Comparison of ENCODE assay signal across 8 mouse cellular contexts in genomic region chr2:153259864-153260674, GRCm38 (mm10). TPM values are rescaled to one million over a fixed set of nuclear protein-coding genes. Genes with fewer than 3 reads are reported as not detected.
A peak's percentile ranks its signal among the peaks of the same experiment; 100 is the strongest.
DNase-seq lines count a peak whose midpoint lies in the region; ATAC-seq lines count a peak whose summit lies in the region.
"Had no signal": no experiment of that assay in that cellular context is flagged by ENCODE, and none has a peak within 500 bp of the region (broad histone marks: within the 10 kb centered on the region; RNA-seq: fewer than 3 reads in every experiment).

No protein-coding gene starts in this region.

- peaks cover 9% of the 10 kb centered on the region; the same call in 1 of the 2 replicates for H3K36me3 ChIP-seq in midbrain, embryonic 11.5 days (ENCODE audit: control insufficient read depth, insufficient read depth, low read length)
- H3K36me3 ChIP-seq in midbrain, embryonic 10.5 days = peaks cover 63% of the 10 kb centered on the region
- H3K36me3 ChIP-seq in liver, embryonic 15.5 days (replicated peaks) = peaks cover 55% of the 10 kb centered on the region
- peaks cover 49% of the 10 kb centered on the region for H3K36me3 ChIP-seq in heart, embryonic 12.5 days

- H3K9ac ChIP-seq in midbrain, embryonic 11.5 days (ENCODE audit: low read length) = no peak overlapping the region
- 0 out of 2 replicates have a peak overlapping the region, but pooled peaks have one; percentile 33 for H3K9ac ChIP-seq in liver, embryonic 15.5 days
- no peak overlapping the region for H3K9ac ChIP-seq in heart, embryonic 12.5 days

- no peaks in the 10 kb centered on the region for H3K4me1 ChIP-seq in midbrain, embryonic 11.5 days (ENCODE audit: control insufficient read depth, insufficient read depth, low read length)
- no peaks in the 10 kb centered on the region for H3K4me1 ChIP-seq in midbrain, embryonic 10.5 days
- peaks cover 48% of the 10 kb centered on the region for H3K4me1 ChIP-seq in liver, embryonic 15.5 days (replicated peaks)
- peaks cover 21% of the 10 kb centered on the region for H3K4me1 ChIP-seq in heart, embryonic 12.5 days (replicated peaks)

- no peak for ATAC-seq in midbrain, embryonic 11.5 days (ENCODE audit: low FRiP score)
- peak; percentile 88 for ATAC-seq in liver, embryonic 15.5 days (ENCODE audit: insufficient read depth)
- ATAC-seq in heart, embryonic 12.5 days (ENCODE audit: insufficient number of reproducible peaks, low FRiP score) = no peak

- H3K27ac ChIP-seq in midbrain, embryonic 11.5 days (ENCODE audit: low read depth, low read length) = no peak overlapping the region
- H3K27ac ChIP-seq in midbrain, embryonic 10.5 days (replicated peaks) = no peak overlapping the region
- H3K27ac ChIP-seq in liver, embryonic 15.5 days (replicated peaks) = peak overlapping the region; percentile 82
- no peak overlapping the region for H3K27ac ChIP-seq in heart, embryonic 12.5 days (ENCODE audit: poor library complexity, severe bottlenecking)

- no peak overlapping the region for H3K4me2 ChIP-seq in midbrain, embryonic 11.5 days
- H3K4me2 ChIP-seq in liver, embryonic 15.5 days = peak overlapping the region; percentile 32
- no peak overlapping the region for H3K4me2 ChIP-seq in heart, embryonic 12.5 days

- H3K27me3 ChIP-seq in midbrain, embryonic 11.5 days (ENCODE audit: control insufficient read depth, insufficient read depth, low read length) = no peaks in the 10 kb centered on the region
- no peaks in the 10 kb centered on the region for H3K27me3 ChIP-seq in midbrain, embryonic 10.5 days (ENCODE audit: low read depth, poor library complexity, severe bottlenecking)
- H3K27me3 ChIP-seq in liver, embryonic 15.5 days = no peaks in the 10 kb centered on the region
- no peaks in the 10 kb centered on the region for H3K27me3 ChIP-seq in heart, embryonic 12.5 days (replicated peaks)

- DNase-seq in midbrain, embryonic 11.5 days (ENCODE audit: low spot score, missing footprints) = peak; percentile 71
- no peak for DNase-seq in midbrain, embryonic 10.5 days (ENCODE audit: low spot score)
- DNase-seq in c-Kit-positive CD71-positive TER-119-positive erythroid progenitor cells, embryonic 14.5 days (ENCODE audit: low spot score) = peak; percentile 72
- DNase-seq in thymus, postnatal 36 days = peak; percentile 31 to 39
- no peak for DNase-seq in heart, adult 8-10 months (ENCODE audit: low spot score)
- DNase-seq: left cerebral cortex, postnatal 4 days had no signal

- 79% methylated on average over 3 of the region's 3 CpGs for WGBS in midbrain, embryonic 11.5 days
- WGBS in midbrain, embryonic 10.5 days = 83% methylated on average over 3 of the region's 3 CpGs
- 11% methylated on average over 3 of the region's 3 CpGs for WGBS in liver, embryonic 15.5 days (ENCODE audit: insufficient replicate concordance)
- WGBS in heart, embryonic 12.5 days = 17% methylated on average over 3 of the region's 3 CpGs

- H3K9me3 ChIP-seq in midbrain, embryonic 11.5 days (ENCODE audit: control insufficient read depth, low read length) = no peaks in the 10 kb centered on the region
- H3K9me3 ChIP-seq in midbrain, embryonic 10.5 days (replicated peaks) = no peaks in the 10 kb centered on the region
- no peaks in the 10 kb centered on the region for H3K9me3 ChIP-seq in liver, embryonic 15.5 days (replicated peaks)
- H3K9me3 ChIP-seq in heart, embryonic 12.5 days (replicated peaks) = no peaks in the 10 kb centered on the region

- H3K4me3 ChIP-seq in midbrain, embryonic 11.5 days (ENCODE audit: low read depth, low read length) = no peak overlapping the region
- H3K4me3 ChIP-seq in midbrain, embryonic 10.5 days = no peak overlapping the region
- no peak overlapping the region for H3K4me3 ChIP-seq in liver, embryonic 15.5 days (replicated peaks)
- H3K4me3 ChIP-seq in heart, embryonic 12.5 days = no peak overlapping the region

RNA-seq across cellular contexts. Expression of gene Pofut1, which starts 18.7 kb away (rescaled TPM):
- polyA plus RNA-seq in midbrain, embryonic 11.5 days (2014; fragmentation: Nextera tagmentation; extraction: Ambion mirVana) = 6.4 and 7.2 TPM in 2 replicates
- 5.9 and 6.3 TPM in 2 replicates for polyA plus RNA-seq in midbrain, embryonic 10.5 days (2016; fragmentation: Nextera tagmentation; extraction: Ambion mirVana)
- polyA plus RNA-seq in liver, embryonic 15.5 days (2015; fragmentation: Nextera tagmentation; extraction: Ambion mirVana) = 2.6 TPM in 2 replicates
- total RNA-seq in heart, adult 8-10 months (2022) = 10 to 100 TPM; 10.6 to 14.9 (median 13.5) TPM
- polyA plus RNA-seq in heart, embryonic 12.5 days (2016; fragmentation: Nextera tagmentation; extraction: Ambion mirVana) = 3.7 and 4.5 TPM in 2 replicates

RNA-seq across cellular contexts. Expression of gene Plagl2, which starts 18.8 kb away (rescaled TPM):
- 31.5 and 35.3 TPM in 2 replicates for polyA plus RNA-seq in midbrain, embryonic 11.5 days (2014; fragmentation: Nextera tagmentation; extraction: Ambion mirVana)
- polyA plus RNA-seq in midbrain, embryonic 10.5 days (2016; fragmentation: Nextera tagmentation; extraction: Ambion mirVana) = 29.1 and 29.4 TPM in 2 replicates
- 17.1 TPM in 2 replicates for polyA plus RNA-seq in liver, embryonic 15.5 days (2015; fragmentation: Nextera tagmentation; extraction: Ambion mirVana)
- total RNA-seq in heart, adult 8-10 months (2022) = 1 to 10 TPM; 3.6 to 4.3 (median 4.0) TPM
- polyA plus RNA-seq in heart, embryonic 12.5 days (2016; fragmentation: Nextera tagmentation; extraction: Ambion mirVana) = 20.2 and 22.1 TPM in 2 replicates

RNA-seq across cellular contexts. Expression of gene Kif3b, which starts 31.1 kb away (rescaled TPM):
- polyA plus RNA-seq in midbrain, embryonic 11.5 days (2014; fragmentation: Nextera tagmentation; extraction: Ambion mirVana) = 7.5 and 9.4 TPM in 2 replicates
- 7.0 TPM in 2 replicates for polyA plus RNA-seq in midbrain, embryonic 10.5 days (2016; fragmentation: Nextera tagmentation; extraction: Ambion mirVana)
- polyA plus RNA-seq in liver, embryonic 15.5 days (2015; fragmentation: Nextera tagmentation; extraction: Ambion mirVana) = 1.4 and 2.0 TPM in 2 replicates
- total RNA-seq in heart, adult 8-10 months (2022) = 1 to 10 TPM; 6.4 to 9.3 (median 8.1) TPM
- polyA plus RNA-seq in heart, embryonic 12.5 days (2016; fragmentation: Nextera tagmentation; extraction: Ambion mirVana) = 5.0 and 5.5 TPM in 2 replicates

RNA-seq across cellular contexts. Expression of gene Tspyl3, which starts 34.8 kb away (rescaled TPM):
- 6.2 and 6.6 TPM in 2 replicates for polyA plus RNA-seq in midbrain, embryonic 11.5 days (2014; fragmentation: Nextera tagmentation; extraction: Ambion mirVana)
- 7.3 and 8.1 TPM in 2 replicates for polyA plus RNA-seq in midbrain, embryonic 10.5 days (2016; fragmentation: Nextera tagmentation; extraction: Ambion mirVana)
- polyA plus RNA-seq in liver, embryonic 15.5 days (2015; fragmentation: Nextera tagmentation; extraction: Ambion mirVana) = 2.1 and 2.6 TPM in 2 replicates
- total RNA-seq in heart, adult 8-10 months (2022) = 1 to 10 TPM in 3 of 4 experiments, under 1 TPM in 1; 0.90 to 1.5 (median 1.0) TPM
- 7.0 TPM in 2 replicates for polyA plus RNA-seq in heart, embryonic 12.5 days (2016; fragmentation: Nextera tagmentation; extraction: Ambion mirVana)

Comparison
In these comparisons a context has a peak if more than half of its experiments do, and no peak if none do; other contexts are left out.
1. DNase-seq: peak in midbrain, embryonic 11.5 days (single experiment), c-Kit-positive CD71-positive TER-119-positive erythroid progenitor cells, embryonic 14.5 days (single experiment) and thymus, postnatal 36 days (2 of 2); none in midbrain, embryonic 10.5 days (single experiment) and heart, adult 8-10 months (single experiment).